Mouse (Mus musculus): ENCODE results near the gene Zc3h8.

The Zc3h8 gene

GRCm38 (mm10) chr2:128943538-128944528, at the start of gene Zc3h8:
Gene Zc3h8, minus strand, starts transcription at chr2:128944077.
- DNase-seq = peak; percentile 97

DNA sequence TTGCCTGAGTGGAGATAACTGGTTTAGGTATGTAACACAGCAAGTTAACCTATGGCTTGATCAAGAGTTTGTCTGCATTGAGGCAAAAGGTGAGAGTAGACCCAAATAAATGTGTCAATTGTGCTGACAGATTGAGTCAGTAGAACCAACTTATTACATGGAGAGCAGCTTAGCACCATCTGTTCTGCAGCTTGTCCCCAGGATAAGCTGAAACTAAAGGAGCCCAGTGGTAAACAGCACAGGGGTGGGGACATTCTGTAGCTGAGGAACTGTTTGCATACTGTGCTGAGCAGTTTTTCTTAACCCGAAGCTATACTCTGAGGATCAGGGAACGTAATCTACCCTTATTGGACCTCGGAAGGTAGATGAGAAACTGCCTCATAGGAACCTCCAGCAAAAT, 40.9 kb upstream of the Zc3h8 start:
- DNase-seq = no peak

DNA sequence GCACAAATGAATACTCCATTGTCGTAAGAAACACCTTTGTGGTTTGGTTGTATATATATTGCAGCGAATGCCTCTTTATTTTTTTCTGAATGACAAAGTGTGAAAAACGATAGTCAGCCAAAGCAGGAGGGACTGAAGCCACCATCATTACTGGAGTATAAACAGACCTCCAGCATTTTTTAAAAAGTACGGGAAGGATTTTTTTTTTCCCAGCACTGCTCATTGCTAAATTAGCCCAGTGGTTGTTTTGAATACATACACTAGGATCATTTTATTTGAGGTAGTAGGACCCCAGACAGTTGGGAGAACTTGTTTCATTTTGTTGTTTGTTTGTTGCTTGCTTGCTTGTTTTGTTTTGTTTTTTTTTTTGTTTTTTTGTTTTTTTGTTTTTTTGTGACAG, 31.7 kb upstream of the Zc3h8 start:
- no peak for DNase-seq

DNA sequence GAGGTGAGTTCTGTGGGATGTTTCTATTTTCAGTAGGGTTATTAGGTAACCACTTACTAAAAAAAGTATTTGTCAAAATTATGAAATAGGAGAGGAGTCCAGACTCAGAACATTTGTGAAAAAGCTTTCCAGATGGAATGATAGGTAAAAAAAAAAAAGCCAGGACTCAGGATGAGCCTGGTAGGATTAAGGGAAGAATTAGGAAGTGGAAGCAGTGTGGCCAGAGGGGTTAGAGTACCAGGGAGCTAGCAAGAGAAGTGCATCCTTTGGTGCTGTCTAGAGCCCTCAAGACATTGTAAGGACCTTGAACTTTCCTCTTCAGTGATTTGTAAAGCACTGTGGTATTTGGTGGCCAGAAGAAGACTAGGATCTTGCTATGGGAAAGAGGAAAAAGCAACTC, 28.4 kb upstream of the Zc3h8 start:
- DNase-seq = peak; percentile 30

DNA sequence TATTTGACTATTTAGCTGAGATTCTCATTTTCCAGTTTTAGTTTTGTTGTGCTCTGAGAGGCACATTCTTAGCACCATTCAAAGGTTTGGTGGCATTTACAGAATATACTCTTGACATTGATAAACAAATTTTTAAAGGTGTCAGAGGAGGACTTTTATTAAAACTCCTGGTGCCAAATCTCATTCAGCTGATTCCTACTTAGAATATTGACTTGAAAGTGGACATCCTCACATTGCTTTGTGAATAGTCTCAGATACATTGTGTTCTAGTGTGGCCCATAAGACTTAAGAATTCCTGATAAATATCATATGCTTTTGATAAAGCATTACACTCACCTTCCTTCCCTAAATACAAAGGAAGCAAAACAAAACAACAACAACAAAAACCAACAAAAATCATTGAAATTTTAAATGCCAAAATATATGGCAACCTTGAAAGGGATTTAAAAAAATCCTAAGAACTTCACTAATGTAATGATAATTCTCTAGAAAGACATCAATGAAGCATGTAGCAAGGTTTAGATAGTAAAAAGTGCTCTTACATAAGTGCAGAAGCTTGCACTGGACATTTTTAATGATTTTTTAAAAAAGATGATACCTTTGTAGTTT, 24.7 kb upstream of the Zc3h8 start:
- DNase-seq = no peak

DNA sequence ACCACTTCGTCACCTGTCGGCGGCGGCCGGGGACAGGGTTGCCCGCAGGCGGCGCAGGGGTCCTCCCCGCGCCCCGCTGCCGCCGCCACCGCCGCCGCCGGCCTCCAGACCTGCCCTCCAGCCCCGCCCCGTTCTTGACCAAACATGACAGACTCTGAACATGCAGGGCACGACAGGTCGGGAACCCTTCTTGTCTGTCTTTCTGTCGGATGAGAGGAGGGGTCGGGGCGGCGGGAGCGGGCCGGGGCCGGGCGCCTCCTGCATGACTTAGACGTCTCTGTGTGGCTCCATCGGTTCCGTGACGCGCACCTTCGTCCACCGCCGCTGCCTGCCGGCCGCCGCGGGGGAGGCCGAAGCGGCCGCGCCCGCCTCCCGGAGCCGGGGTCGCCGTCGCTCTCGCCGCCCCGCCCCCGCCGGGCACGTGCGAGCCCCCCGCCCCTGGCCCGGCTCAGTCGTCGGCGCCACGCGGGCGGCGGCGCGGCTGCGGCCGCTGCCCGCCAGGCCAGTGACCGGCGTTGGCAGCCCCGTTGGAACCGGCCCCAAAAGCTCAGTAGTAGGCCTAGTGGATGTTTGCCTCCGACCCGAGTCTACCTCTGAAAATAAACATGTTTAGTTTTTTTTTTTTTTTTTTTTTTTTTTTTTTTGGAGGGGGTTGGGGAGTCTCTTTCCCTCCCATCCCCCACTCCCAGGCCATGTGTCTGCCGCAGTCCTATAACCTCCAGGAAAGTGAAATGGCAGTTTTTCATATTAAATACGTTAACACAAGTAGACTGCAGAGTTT, 24.0 kb upstream of the Zc3h8 start, which contains the start of gene Gm10762:
TSS of gene Gm10762 (minus strand) at position 65 of the 781 bp plus-strand sequence.
- peak; percentile 81 for DNase-seq

- DNase-seq = peak; percentile 99
These were observed 23.0 kb upstream of the Zc3h8 start, which contains the start of gene Zc3h6 for GRCm38 (mm10) chr2:128966641-128967580. Gene Zc3h6, plus strand, starts transcription at chr2:128967402.

DNA sequence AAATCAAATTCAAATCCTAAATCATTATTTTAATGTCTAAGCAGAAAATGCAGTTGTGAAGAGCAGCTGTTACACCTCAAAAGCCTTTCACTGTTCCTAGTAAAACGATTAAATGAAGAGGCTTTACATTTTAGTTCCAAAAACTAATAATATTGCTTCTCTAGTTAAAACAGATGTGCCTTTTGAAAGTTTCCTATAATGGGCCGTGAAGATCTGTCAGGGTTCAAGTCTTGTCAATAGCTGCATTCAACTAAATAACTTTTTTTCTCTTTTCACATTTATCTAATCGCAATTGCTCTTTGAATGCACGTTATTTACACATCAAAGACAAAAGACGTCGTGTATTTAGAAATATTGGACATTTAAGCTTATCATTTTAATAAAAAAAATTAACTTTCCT, 22.4 kb upstream of the Zc3h8 start:
- no peak for DNase-seq

DNA sequence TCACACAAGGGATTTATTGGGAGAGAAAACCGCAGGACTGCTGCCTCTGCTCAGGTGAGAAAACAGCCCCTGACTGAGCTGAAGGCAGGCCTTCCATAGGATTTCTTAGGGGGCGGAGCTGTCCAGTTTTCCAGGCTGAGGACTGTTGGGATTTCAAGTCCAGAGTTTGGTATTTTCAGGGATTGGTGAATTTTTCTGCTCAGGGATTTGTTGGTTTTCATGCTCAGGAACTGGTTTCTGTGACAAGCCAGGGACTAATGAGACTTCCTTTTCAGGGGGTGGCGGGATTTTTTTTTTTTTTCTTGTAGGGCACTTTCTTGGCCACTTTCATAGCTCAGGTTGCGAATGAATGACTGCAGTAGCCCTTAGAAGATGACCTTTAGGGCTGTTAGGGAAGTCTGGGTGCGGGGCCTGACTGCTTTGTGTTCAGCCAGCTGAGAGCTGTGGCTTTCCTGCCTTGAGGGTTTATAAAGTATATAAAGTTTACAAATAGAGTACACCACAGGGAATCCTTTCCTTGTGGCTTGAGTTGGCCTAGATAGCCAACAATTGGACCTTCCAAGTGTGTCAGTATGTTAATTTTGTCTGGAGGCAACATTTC, 21.7 kb upstream of the Zc3h8 start:
- no peak for DNase-seq

- peak; percentile 65 for DNase-seq
These were observed 10.3 kb upstream of the Zc3h8 start for GRCm38 (mm10) chr2:128954186-128954585.

- DNase-seq = peak; percentile 81
These were observed 4.2 kb upstream of the Zc3h8 start for GRCm38 (mm10) chr2:128947962-128948588.

DNA sequence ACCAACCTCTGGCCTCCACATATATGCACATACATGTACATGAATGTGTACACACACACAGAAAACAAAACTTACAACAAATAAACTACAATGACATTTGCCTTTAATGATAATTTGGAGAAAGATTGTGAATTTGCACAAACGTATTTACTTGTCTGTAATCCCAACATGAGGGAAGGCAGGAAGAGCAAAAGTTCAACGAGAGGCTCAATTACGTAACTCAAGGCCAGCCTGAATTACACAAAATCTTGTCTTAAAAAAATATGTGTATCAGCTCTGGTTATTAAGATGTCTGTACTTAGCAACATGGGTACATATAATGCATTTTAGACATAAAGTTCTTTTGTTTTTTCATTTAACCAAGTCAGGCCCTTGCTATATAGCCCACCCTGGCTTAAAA, 7.6 kb downstream of the Zc3h8 start:
- no peak for DNase-seq

DNA sequence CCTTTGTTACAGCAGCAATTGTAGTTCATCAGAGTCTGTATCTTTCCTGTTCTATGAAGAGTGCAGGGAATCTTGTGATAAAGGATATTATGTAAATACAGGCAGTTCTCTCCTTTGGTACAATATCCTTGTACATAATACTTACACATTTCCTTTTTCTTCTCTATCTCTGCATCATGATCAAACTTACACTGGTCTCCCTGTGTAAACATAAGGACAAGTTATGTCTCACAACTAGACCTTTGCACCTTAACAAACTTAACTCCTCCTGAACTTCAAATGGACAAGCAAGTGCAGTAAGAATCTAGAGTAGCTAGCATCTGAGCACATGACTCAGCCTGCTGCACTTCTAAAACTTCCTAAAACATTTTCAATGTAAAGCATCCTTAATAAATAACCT, 13.2 kb downstream of the Zc3h8 start:
- no peak for DNase-seq

- DNase-seq = no peak
These were observed 15.4 kb downstream of the Zc3h8 start for GRCm38 (mm10) chr2:128928446-128928845.

DNA sequence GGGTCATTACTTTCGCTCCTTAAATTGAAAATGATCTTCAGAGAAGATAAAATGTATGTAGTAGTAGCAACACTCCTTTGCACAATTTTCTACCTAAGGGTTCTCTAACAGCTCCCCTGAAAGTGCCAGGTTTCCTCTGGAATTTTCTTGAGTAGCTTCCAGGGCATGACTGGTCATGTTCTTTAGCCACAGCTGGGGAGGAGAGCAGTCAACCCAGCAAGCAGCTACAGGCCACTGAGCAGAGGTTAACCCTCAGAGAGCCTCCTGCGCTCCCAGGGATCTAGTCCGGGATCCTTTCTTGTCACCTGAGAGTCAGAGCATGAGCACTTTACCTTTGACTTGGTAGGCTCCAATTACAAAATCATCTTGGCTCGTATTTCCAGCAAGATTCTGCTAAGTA, 19.1 kb downstream of the Zc3h8 start:
- peak; percentile 16 for DNase-seq

DNA sequence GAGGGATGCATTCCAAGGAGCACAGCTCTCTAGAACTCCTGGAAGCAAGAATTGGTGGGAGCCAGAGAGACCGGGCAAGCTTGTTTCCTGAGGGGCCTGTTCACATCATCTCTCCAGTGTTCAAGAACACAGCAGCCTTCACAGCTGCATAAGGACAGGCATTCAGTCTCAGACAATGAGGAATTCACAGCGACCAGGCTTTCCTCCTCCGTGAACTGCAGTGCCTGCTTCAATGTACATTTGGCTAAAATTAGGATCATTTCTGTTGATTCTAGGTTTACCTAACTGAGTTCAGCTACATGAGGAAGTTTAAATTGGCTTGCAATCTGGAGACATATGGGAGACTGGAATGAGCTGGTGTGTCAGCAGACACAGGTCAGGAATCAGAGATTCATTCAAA, 27.3 kb downstream of the Zc3h8 start:
- DNase-seq = no peak

DNA sequence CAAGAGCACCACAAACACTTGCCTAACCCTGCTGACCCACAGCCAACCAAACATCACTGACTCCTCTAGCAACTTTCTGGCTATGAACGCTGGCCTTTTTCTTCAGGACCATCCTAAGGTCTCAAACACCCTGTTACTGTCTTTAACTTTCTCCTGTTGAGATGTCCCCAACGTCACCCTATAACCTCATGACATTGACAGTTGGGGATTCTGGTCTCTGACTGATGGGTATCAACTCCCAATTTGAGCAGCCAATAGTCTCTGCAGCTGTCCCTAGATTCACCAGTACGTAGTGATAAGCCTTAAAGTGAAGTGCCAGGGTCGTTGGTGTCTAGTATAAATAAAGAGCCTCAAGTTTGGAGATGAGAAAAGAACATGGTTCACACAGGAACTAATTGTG, 28.9 kb downstream of the Zc3h8 start:
- DNase-seq = no peak

GRCm38 (mm10) chr2:128903661-128904060, 40.2 kb downstream of the Zc3h8 start:
- DNase-seq = no peak

DNA sequence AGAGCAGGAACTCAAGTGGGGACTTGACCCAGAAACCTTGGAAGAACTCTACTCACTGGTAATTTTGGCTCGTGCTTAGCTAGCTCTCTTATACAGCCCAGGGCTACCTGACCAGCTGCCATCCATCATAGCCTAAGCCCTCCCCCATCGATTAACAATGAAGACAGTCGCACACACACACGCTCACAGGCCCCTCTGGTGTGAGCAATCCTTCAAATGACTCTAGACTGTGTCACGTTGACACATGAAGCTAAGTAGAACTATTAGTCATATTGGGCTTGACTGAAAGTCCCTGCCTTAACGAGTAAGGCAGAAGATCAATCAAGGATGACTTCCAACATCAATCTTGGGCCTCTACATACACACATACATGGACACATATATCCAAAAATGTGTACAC, 41.0 kb downstream of the Zc3h8 start:
- no peak for DNase-seq

DNA sequence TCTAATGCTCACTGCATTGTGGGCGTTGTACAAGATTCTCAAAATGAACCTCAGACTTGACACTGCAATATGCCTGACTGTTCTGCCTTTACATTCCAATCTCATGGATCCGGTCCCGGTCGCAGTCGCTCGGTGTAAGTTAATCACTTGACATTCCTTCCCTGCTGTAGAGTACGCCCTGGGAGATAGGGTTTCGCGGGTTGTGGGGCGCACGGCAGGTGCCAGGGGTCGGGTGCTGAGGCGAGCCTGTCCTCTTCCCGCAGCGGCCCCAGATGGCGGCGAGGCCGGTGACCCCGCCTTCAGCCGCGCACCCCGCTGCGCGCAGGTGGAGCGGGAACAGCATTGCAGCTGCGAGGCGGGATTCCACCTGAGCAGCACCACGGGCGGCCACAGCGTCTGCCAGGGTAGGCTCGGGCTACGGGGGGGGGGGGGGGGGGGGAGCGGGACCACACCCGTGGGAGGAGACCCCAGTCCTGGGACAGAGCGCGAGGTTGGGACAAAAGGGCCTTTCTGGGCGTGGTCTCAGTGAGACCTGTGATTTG, 51.6 kb downstream of the Zc3h8 start:
- no peak for DNase-seq

Data from kidney, adult 9 months (tissue).